In genomic region chr9:59186326-59186725, GRCm38 (mm10) we compare ENCODE assay signal across 19 mouse cellular contexts.
DNase-seq lines count a peak whose midpoint lies in the region; ATAC-seq lines count a peak whose summit lies in the region.
"Had no signal": no experiment of that assay in that cellular context is flagged by ENCODE, and none has a peak within 500 bp of the region (broad histone marks: within the 10 kb centered on the region; RNA-seq: fewer than 3 reads in every experiment).

No protein-coding gene starts in this region.

- H3K4me2 ChIP-seq in embryonic facial prominence, embryonic 11.5 days (ENCODE audit: low read depth, low read length), result no peak overlapping the region
- H3K4me2 ChIP-seq in limb, embryonic 11.5 days (ENCODE audit: low read depth, severe bottlenecking), result no peak overlapping the region
- H3K4me2 ChIP-seq: embryonic facial prominence, embryonic 13.5 days; forebrain, embryonic 12.5 days; heart, embryonic 13.5 days; hindbrain, embryonic 12.5 days; intestine, embryonic 15.5 days had no signal

- ATAC-seq in embryonic facial prominence, embryonic 11.5 days (replicated peaks; ENCODE audit: insufficient number of reproducible peaks, low FRiP score, low TSS enrichment, low read depth), result 0 out of 2 replicates have a peak, but pooled peaks have one; percentile 29
- ATAC-seq in limb, embryonic 11.5 days (ENCODE audit: insufficient number of reproducible peaks, low FRiP score, low TSS enrichment, low read depth), result no peak
- ATAC-seq: forebrain, embryonic 16.5 days; hindbrain, postnatal 0 days; intestine, embryonic 15.5 days had no signal

- no peak overlapping the region for H3K27ac ChIP-seq in embryonic facial prominence, embryonic 11.5 days (replicated peaks; ENCODE audit: low read depth, low read length)
- no peak overlapping the region for H3K27ac ChIP-seq in limb, embryonic 11.5 days (replicated peaks; ENCODE audit: low read depth, low read length)
- H3K27ac ChIP-seq: embryonic facial prominence, embryonic 13.5 days; forebrain, embryonic 12.5 days; heart, embryonic 13.5 days; hindbrain, embryonic 12.5 days; hindbrain, postnatal 0 days; intestine, embryonic 15.5 days had no signal

- 26% methylated on average over 4 of the region's 4 CpGs for WGBS in embryonic facial prominence, embryonic 11.5 days
- WGBS in limb, embryonic 11.5 days, result 14% methylated on average over 4 of the region's 4 CpGs

- H3K4me3 ChIP-seq in embryonic facial prominence, embryonic 11.5 days (ENCODE audit: low read depth, low read length), result no peak overlapping the region
- no peak overlapping the region for H3K4me3 ChIP-seq in limb, embryonic 11.5 days (ENCODE audit: low read depth, low read length)
- H3K4me3 ChIP-seq: embryonic facial prominence, embryonic 13.5 days; forebrain, embryonic 12.5 days; heart, embryonic 13.5 days; hindbrain, embryonic 12.5 days; intestine, embryonic 15.5 days had no signal

- H3K27me3 ChIP-seq in embryonic facial prominence, embryonic 11.5 days (ENCODE audit: control insufficient read depth, insufficient read depth, low read length), result no peaks in the 10 kb centered on the region
- H3K27me3 ChIP-seq in limb, embryonic 11.5 days (ENCODE audit: control insufficient read depth, insufficient read depth, low read length), result no peaks in the 10 kb centered on the region
- H3K27me3 ChIP-seq: forebrain, embryonic 12.5 days; heart, embryonic 13.5 days; hindbrain, embryonic 12.5 days; intestine, embryonic 15.5 days had no signal

- peaks cover 4% of the 10 kb centered on the region; the same call in 1 of the 2 replicates for H3K4me1 ChIP-seq in embryonic facial prominence, embryonic 11.5 days (ENCODE audit: control insufficient read depth, insufficient read depth, low read length)
- peaks cover 12% of the 10 kb centered on the region; the same call in 1 of the 2 replicates for H3K4me1 ChIP-seq in limb, embryonic 11.5 days (ENCODE audit: control insufficient read depth, insufficient read depth, low read length)
- H3K4me1 ChIP-seq: forebrain, embryonic 12.5 days had no signal

- H3K36me3 ChIP-seq in embryonic facial prominence, embryonic 11.5 days (replicated peaks; ENCODE audit: control insufficient read depth, insufficient read depth, low read depth, low read length), result no peaks in the 10 kb centered on the region
- H3K36me3 ChIP-seq in limb, embryonic 11.5 days (ENCODE audit: control insufficient read depth, insufficient read depth, low read length), result no peaks in the 10 kb centered on the region
- H3K36me3 ChIP-seq: embryonic facial prominence, embryonic 13.5 days; forebrain, embryonic 12.5 days; heart, embryonic 13.5 days; hindbrain, embryonic 12.5 days; intestine, embryonic 15.5 days had no signal

- peak; percentile 22 for DNase-seq in embryo, embryonic 10 days (ENCODE audit: low spot score)
- DNase-seq in embryo, embryonic 10.5 days (ENCODE audit: low spot score), result peak; percentile 57
- peak; percentile 72 for DNase-seq in embryonic facial prominence, embryonic 11.5 days (ENCODE audit: low spot score)
- DNase-seq in limb, embryonic 11.5 days (ENCODE audit: low spot score), result peak; percentile 46
- DNase-seq in left cerebral cortex, adult 8-10 months (ENCODE audit: low spot score in 2 of 2), result no peak
- DNase-seq in left cerebral cortex, postnatal 36 days (ENCODE audit: low spot score in 2 of 2), result no peak
- DNase-seq: adrenal gland, adult 8-10 months; adrenal gland, postnatal 36 days; cerebellum, adult 2 months; cerebellum, postnatal 14 days; gastrocnemius, postnatal 14 days; heart, postnatal 36 days had no signal

- intact Hi-C loops in left cerebral cortex, postnatal 36 days (cut with DNase I), result no loop called here

- no peaks in the 10 kb centered on the region for H3K9me3 ChIP-seq in embryonic facial prominence, embryonic 11.5 days (replicated peaks; ENCODE audit: control insufficient read depth, low read length)
- no peaks in the 10 kb centered on the region for H3K9me3 ChIP-seq in limb, embryonic 11.5 days (ENCODE audit: control insufficient read depth, low read length)
- H3K9me3 ChIP-seq: embryonic facial prominence, embryonic 13.5 days; forebrain, embryonic 12.5 days; heart, embryonic 13.5 days; hindbrain, embryonic 12.5 days; intestine, embryonic 15.5 days had no signal

- H3K9ac ChIP-seq in embryonic facial prominence, embryonic 11.5 days (replicated peaks; ENCODE audit: low read length), result no peak overlapping the region
- H3K9ac ChIP-seq in limb, embryonic 11.5 days (ENCODE audit: low read length), result no peak overlapping the region
- H3K9ac ChIP-seq: embryonic facial prominence, embryonic 13.5 days; forebrain, embryonic 12.5 days; heart, embryonic 13.5 days; hindbrain, embryonic 12.5 days; intestine, embryonic 15.5 days had no signal

Comparison
In these comparisons a context has a peak if more than half of its experiments do, and no peak if none do; other contexts are left out.
1. DNase-seq: peak in embryo, embryonic 10 days (single experiment), embryo, embryonic 10.5 days (single experiment), embryonic facial prominence, embryonic 11.5 days (single experiment) and limb, embryonic 11.5 days (single experiment); none in left cerebral cortex, adult 8-10 months (0 of 2) and left cerebral cortex, postnatal 36 days (0 of 2).